Mouse (Mus musculus): ENCODE results near the gene Stat5a. TPM values are rescaled to one million over a fixed set of nuclear protein-coding genes. Genes with fewer than 3 reads are reported as not detected.

The Stat5a gene
- polyA plus RNA-seq, 1 experiment from 2014 or later: 0.71 TPM

- Histone ChIP-seq H3K4me2 (replicated peaks) (no peak overlapping the region), H3K9me3 (no peaks in the 10 kb centered on the region), H3K36me3 (no peaks in the 10 kb centered on the region), H3K27ac (replicated peaks) (no peak overlapping the region), H3K27me3 (no peaks in the 10 kb centered on the region), H3K4me1 (no peaks in the 10 kb centered on the region), H3K4me3 (no peak overlapping the region), H3K9ac (replicated peaks) (no peak overlapping the region)
- ATAC-seq (replicated peaks): no peak
- WGBS: 77% methylated on average over 5 of the region's 5 CpGs
Observed at GRCm38 (mm10) chr11:100914415-100914814, 55.3 kb downstream of the Stat5a start.

- 95% methylated on average over 3 of the region's 3 CpGs for WGBS
- Histone ChIP-seq H3K27me3 (no peaks in the 10 kb centered on the region), H3K36me3 (no peaks in the 10 kb centered on the region), H3K9ac (replicated peaks) (no peak overlapping the region), H3K4me3 (no peak overlapping the region), H3K4me1 (no peaks in the 10 kb centered on the region), H3K9me3 (no peaks in the 10 kb centered on the region), H3K27ac (replicated peaks) (no peak overlapping the region), H3K4me2 (replicated peaks) (no peak overlapping the region)
- no peak for ATAC-seq (replicated peaks)
Observed at GRCm38 (mm10) chr11:100915063-100915462, 55.9 kb downstream of the Stat5a start.

- ATAC-seq (replicated peaks): no peak
- H3K27me3 ChIP-seq: no peaks in the 10 kb centered on the region
- no peaks in the 10 kb centered on the region for H3K9me3 ChIP-seq
- no peak overlapping the region for H3K4me3 ChIP-seq
- no peak overlapping the region for H3K27ac ChIP-seq (replicated peaks)
- no peak overlapping the region for H3K4me2 ChIP-seq (replicated peaks)
- 97% methylated on average over 4 of the region's 4 CpGs for WGBS
- H3K4me1 ChIP-seq: no peaks in the 10 kb centered on the region
- H3K9ac ChIP-seq (replicated peaks): no peak overlapping the region
- H3K36me3 ChIP-seq: no peaks in the 10 kb centered on the region
Observed at GRCm38 (mm10) chr11:100916432-100916971, 57.4 kb downstream of the Stat5a start.

GRCm38 (mm10) chr11:100918007-100918406 lies 58.9 kb downstream of the Stat5a start:
- H3K9ac ChIP-seq (replicated peaks): no peak overlapping the region
- no peaks in the 10 kb centered on the region for H3K36me3 ChIP-seq
- no peak overlapping the region for H3K27ac ChIP-seq (replicated peaks)
- H3K27me3 ChIP-seq: no peaks in the 10 kb centered on the region
- no peaks in the 10 kb centered on the region for H3K4me1 ChIP-seq
- ATAC-seq (replicated peaks): no peak
- no peak overlapping the region for H3K4me3 ChIP-seq
- no peaks in the 10 kb centered on the region for H3K9me3 ChIP-seq
- WGBS: 89% methylated on average over 5 of the region's 5 CpGs
- H3K4me2 ChIP-seq (replicated peaks): no peak overlapping the region

- no peak overlapping the region for H3K27ac ChIP-seq (replicated peaks)
- no peak overlapping the region for H3K9ac ChIP-seq (replicated peaks)
- H3K27me3 ChIP-seq: no peaks in the 10 kb centered on the region
- no peak for ATAC-seq (replicated peaks)
- H3K4me3 ChIP-seq: no peak overlapping the region
- H3K36me3 ChIP-seq: no peaks in the 10 kb centered on the region
- no peaks in the 10 kb centered on the region for H3K4me1 ChIP-seq
- WGBS: 94% methylated on average over 4 of the region's 4 CpGs
- H3K9me3 ChIP-seq: no peaks in the 10 kb centered on the region
- no peak overlapping the region for H3K4me2 ChIP-seq (replicated peaks)
Observed at GRCm38 (mm10) chr11:100920887-100921624, 61.9 kb downstream of the Stat5a start.

GRCm38 (mm10) chr11:100924386-100924919 lies 65.3 kb downstream of the Stat5a start:
- Histone ChIP-seq H3K9ac (replicated peaks) (no peak overlapping the region), H3K27ac (replicated peaks) (no peak overlapping the region), H3K4me3 (no peak overlapping the region), H3K36me3 (no peaks in the 10 kb centered on the region), H3K9me3 (no peaks in the 10 kb centered on the region), H3K4me2 (replicated peaks) (no peak overlapping the region), H3K4me1 (no peaks in the 10 kb centered on the region), H3K27me3 (no peaks in the 10 kb centered on the region)
- ATAC-seq (replicated peaks): no peak
- 94% methylated on average over 1 of the region's 1 CpGs for WGBS

- no peaks in the 10 kb centered on the region for H3K27me3 ChIP-seq
- H3K4me1 ChIP-seq: peaks cover 13% of the 10 kb centered on the region
- no peak overlapping the region for H3K9ac ChIP-seq (replicated peaks)
- H3K27ac ChIP-seq (replicated peaks): no peak overlapping the region
- H3K9me3 ChIP-seq: no peaks in the 10 kb centered on the region
- H3K4me3 ChIP-seq: no peak overlapping the region
- no peaks in the 10 kb centered on the region for H3K36me3 ChIP-seq
- WGBS: 88% methylated on average over 3 of the region's 3 CpGs
- no peak overlapping the region for H3K4me2 ChIP-seq (replicated peaks)
- no peak for ATAC-seq (replicated peaks)
Observed at GRCm38 (mm10) chr11:100927386-100927785, 68.2 kb downstream of the Stat5a start.

- no peaks in the 10 kb centered on the region for H3K27me3 ChIP-seq
- no peak overlapping the region for H3K27ac ChIP-seq (replicated peaks)
- no peak for ATAC-seq (replicated peaks)
- H3K9me3 ChIP-seq: no peaks in the 10 kb centered on the region
- no peak overlapping the region for H3K4me3 ChIP-seq
- no peaks in the 10 kb centered on the region for H3K36me3 ChIP-seq
- no peak overlapping the region for H3K9ac ChIP-seq (replicated peaks)
- H3K4me1 ChIP-seq: peaks cover 17% of the 10 kb centered on the region
- H3K4me2 ChIP-seq (replicated peaks): no peak overlapping the region
- WGBS: 76% methylated on average over 7 of the region's 7 CpGs
Observed at GRCm38 (mm10) chr11:100930611-100931010, 71.5 kb downstream of the Stat5a start.

GRCm38 (mm10) chr11:100931254-100931921 lies 72.2 kb downstream of the Stat5a start:
- Histone ChIP-seq H3K9ac (replicated peaks) (no peak overlapping the region), H3K4me3 (no peak overlapping the region), H3K4me2 (replicated peaks) (no peak overlapping the region), H3K36me3 (no peaks in the 10 kb centered on the region), H3K27me3 (no peaks in the 10 kb centered on the region), H3K27ac (replicated peaks) (no peak overlapping the region), H3K9me3 (no peaks in the 10 kb centered on the region), H3K4me1 (peaks cover 17% of the 10 kb centered on the region)
- ATAC-seq (replicated peaks): no peak
- WGBS: 52% methylated on average over 12 of the region's 12 CpGs

Other genes with a start within 250 kb of the Stat5a start
- 90.5 and 91.3 TPM in 2 replicates for gene Nkiras2, start 240.1 kb upstream of the Stat5a start, polyA plus RNA-seq (2015; fragmentation: Nextera tagmentation; extraction: Ambion mirVana)
- gene Dnajc7, start 239.2 kb upstream of the Stat5a start, polyA plus RNA-seq (2015; fragmentation: Nextera tagmentation; extraction: Ambion mirVana): 294 and 295 TPM in 2 replicates
- 0.23 and 0.31 TPM in 2 replicates for gene Zfp385c, start 166.9 kb upstream of the Stat5a start, polyA plus RNA-seq (2015; fragmentation: Nextera tagmentation; extraction: Ambion mirVana)
- 1.4 and 2.4 TPM in 2 replicates for gene Dhx58, start 155.1 kb upstream of the Stat5a start, polyA plus RNA-seq (2015; fragmentation: Nextera tagmentation; extraction: Ambion mirVana)
- gene Kat2a, start 146.9 kb upstream of the Stat5a start, polyA plus RNA-seq (2015; fragmentation: Nextera tagmentation; extraction: Ambion mirVana): 53.1 and 54.4 TPM in 2 replicates
- 0.24 and 0.41 TPM in 2 replicates for gene Hspb9, start 145.5 kb upstream of the Stat5a start, polyA plus RNA-seq (2015; fragmentation: Nextera tagmentation; extraction: Ambion mirVana)
- gene Rab5c, start 121.1 kb upstream of the Stat5a start, polyA plus RNA-seq (2015; fragmentation: Nextera tagmentation; extraction: Ambion mirVana): 30.3 and 31.6 TPM in 2 replicates
- 4.6 TPM in 2 replicates for gene Kcnh4, start 99.4 kb upstream of the Stat5a start, polyA plus RNA-seq (2015; fragmentation: Nextera tagmentation; extraction: Ambion mirVana)
- 1.0 and 1.1 TPM in 2 replicates for gene Hcrt, start 96.4 kb upstream of the Stat5a start, polyA plus RNA-seq (2015; fragmentation: Nextera tagmentation; extraction: Ambion mirVana)
- 2.8 and 3.0 TPM in 2 replicates for gene Ghdc, start 88.4 kb upstream of the Stat5a start, polyA plus RNA-seq (2015; fragmentation: Nextera tagmentation; extraction: Ambion mirVana)
- gene Stat5b, start 8.6 kb upstream of the Stat5a start, polyA plus RNA-seq (2015; fragmentation: Nextera tagmentation; extraction: Ambion mirVana): 11.4 and 13.3 TPM in 2 replicates
- 31.1 and 32.3 TPM in 2 replicates for gene Stat3, start 80.2 kb downstream of the Stat5a start, polyA plus RNA-seq (2015; fragmentation: Nextera tagmentation; extraction: Ambion mirVana)
- 29.4 and 30.1 TPM in 2 replicates for gene Cavin1, start 111.5 kb downstream of the Stat5a start, polyA plus RNA-seq (2015; fragmentation: Nextera tagmentation; extraction: Ambion mirVana)
- gene Atp6v0a1, start 150.1 kb downstream of the Stat5a start, polyA plus RNA-seq (2015; fragmentation: Nextera tagmentation; extraction: Ambion mirVana): 84.3 and 84.6 TPM in 2 replicates
- gene Naglu, start 210.7 kb downstream of the Stat5a start, polyA plus RNA-seq (2015; fragmentation: Nextera tagmentation; extraction: Ambion mirVana): 7.9 and 8.1 TPM in 2 replicates
- 0.17 and 0.27 TPM in 2 replicates for gene Hsd17b1, start 219.1 kb downstream of the Stat5a start, polyA plus RNA-seq (2015; fragmentation: Nextera tagmentation; extraction: Ambion mirVana)
- gene Coasy, start 223.2 kb downstream of the Stat5a start, polyA plus RNA-seq (2015; fragmentation: Nextera tagmentation; extraction: Ambion mirVana): 47.8 and 52.7 TPM in 2 replicates
- 92.9 and 96.5 TPM in 2 replicates for gene Mlx, start 227.9 kb downstream of the Stat5a start, polyA plus RNA-seq (2015; fragmentation: Nextera tagmentation; extraction: Ambion mirVana)
- gene Psmc3ip, start 236.1 kb downstream of the Stat5a start, polyA plus RNA-seq (2015; fragmentation: Nextera tagmentation; extraction: Ambion mirVana): 40.5 and 45.0 TPM in 2 replicates

Data from forebrain, embryonic 15.5 days (tissue).